Mouse (Mus musculus): ENCODE results near the gene Kif26b. TPM values are rescaled to one million over a fixed set of nuclear protein-coding genes. Genes with fewer than 3 reads are reported as not detected.

Kif26b gene
- polyA plus RNA-seq, 1 experiment: 0.15 TPM

GRCm38 (mm10) chr1:178981641-178982040 is 452.7 kb downstream of the Kif26b start:
- TF ChIP-seq POLR2A (IDR thresholded peaks at IDR 0.05; ENCODE audit: borderline replicate concordance, low read depth, low read length): no peak
- TF ChIP-seq CTCF (IDR thresholded peaks at IDR 0.05; ENCODE audit: low read depth, low read length): no peak
- Histone ChIP-seq H3K27ac (ENCODE audit: insufficient read depth, low read depth, low read length) (no peak overlapping the region), H3K4me3 (ENCODE audit: insufficient read depth, low read length) (no peak overlapping the region), H3K4me1 (ENCODE audit: control insufficient read depth, insufficient read depth, low read length) (no peaks in the 10 kb centered on the region)

- peaks cover 7% of the 10 kb centered on the region for H3K4me1 ChIP-seq (ENCODE audit: control insufficient read depth, insufficient read depth, low read length)
- H3K27ac ChIP-seq (ENCODE audit: insufficient read depth, low read depth, low read length): no peak overlapping the region
- no peak for TF ChIP-seq CTCF (IDR thresholded peaks at IDR 0.05; ENCODE audit: low read depth, low read length)
- no peak for TF ChIP-seq POLR2A (IDR thresholded peaks at IDR 0.05; ENCODE audit: borderline replicate concordance, low read depth, low read length)
- no peak overlapping the region for H3K4me3 ChIP-seq (ENCODE audit: insufficient read depth, low read length)
Measured at GRCm38 (mm10) chr1:178988176-178988575, 459.3 kb downstream of the Kif26b start.

Other genes with a start within 250 kb of the Kif26b start
- gene Cox20, start 210.0 kb upstream of the Kif26b start, polyA plus RNA-seq (2012; ENCODE audit: insufficient read depth, insufficient read length, missing spikeins): 73.7 and 80.6 TPM in 2 replicates
- gene Hnrnpu, start 191.3 kb upstream of the Kif26b start, polyA plus RNA-seq (2012; ENCODE audit: insufficient read depth, insufficient read length, missing spikeins): 534 and 556 TPM in 2 replicates
- 1.7 and 4.1 TPM in 2 replicates for gene Efcab2, start 123.0 kb upstream of the Kif26b start, polyA plus RNA-seq (2012; ENCODE audit: insufficient read depth, insufficient read length, missing spikeins)